ENCODE assay signal across 11 mouse cellular contexts in genomic region chr14:101834109-101834508, GRCm38 (mm10).
"Had no signal": no experiment of that assay in that cellular context is flagged by ENCODE, and none has a peak within 500 bp of the region (broad histone marks: within the 10 kb centered on the region; RNA-seq: fewer than 3 reads in every experiment).

No protein-coding gene starts in this region.

- H3K4me3 ChIP-seq: left cerebral cortex, adult 2 months; limb, embryonic 15.5 days; liver, embryonic 12.5 days; midbrain, embryonic 12.5 days; neural tube, embryonic 13.5 days had no signal

- H3K9me3 ChIP-seq: limb, embryonic 15.5 days; liver, embryonic 12.5 days; midbrain, embryonic 12.5 days; neural tube, embryonic 13.5 days had no signal

- ATAC-seq: liver, embryonic 12.5 days; midbrain, embryonic 16.5 days had no signal

- H3K27me3 ChIP-seq: limb, embryonic 15.5 days; liver, embryonic 12.5 days; midbrain, embryonic 12.5 days; neural tube, embryonic 13.5 days had no signal

- H3K36me3 ChIP-seq: limb, embryonic 15.5 days; liver, embryonic 12.5 days; midbrain, embryonic 12.5 days; neural tube, embryonic 13.5 days had no signal

- H3K27ac ChIP-seq: left cerebral cortex, adult 2 months; limb, embryonic 15.5 days; liver, embryonic 12.5 days; midbrain, embryonic 12.5 days; neural tube, embryonic 13.5 days had no signal

- H3K4me2 ChIP-seq: limb, embryonic 15.5 days; liver, embryonic 12.5 days; lung, embryonic 14.5 days; midbrain, embryonic 12.5 days; neural tube, embryonic 13.5 days had no signal

- DNase-seq: kidney, adult 11 months; lung, embryonic 14.5 days; retina, postnatal 1 day; right cerebral cortex, postnatal 14 days; thymus, postnatal 4 days had no signal

- H3K9ac ChIP-seq: limb, embryonic 15.5 days; liver, embryonic 12.5 days; lung, embryonic 14.5 days; midbrain, embryonic 12.5 days; neural tube, embryonic 13.5 days had no signal

- H3K4me1 ChIP-seq: liver, embryonic 12.5 days; midbrain, embryonic 12.5 days; neural tube, embryonic 13.5 days had no signal
